Mouse (Mus musculus) right cerebral cortex, adult 18-20 months (tissue): ENCODE measurements around the gene Txn2.

Source experiments
- DNase-seq: peaks from one replicate; pipeline ENCODE4 v3.0.0; 2022; ENCODE audit warnings: mixed read lengths

Gene Txn2

DNA sequence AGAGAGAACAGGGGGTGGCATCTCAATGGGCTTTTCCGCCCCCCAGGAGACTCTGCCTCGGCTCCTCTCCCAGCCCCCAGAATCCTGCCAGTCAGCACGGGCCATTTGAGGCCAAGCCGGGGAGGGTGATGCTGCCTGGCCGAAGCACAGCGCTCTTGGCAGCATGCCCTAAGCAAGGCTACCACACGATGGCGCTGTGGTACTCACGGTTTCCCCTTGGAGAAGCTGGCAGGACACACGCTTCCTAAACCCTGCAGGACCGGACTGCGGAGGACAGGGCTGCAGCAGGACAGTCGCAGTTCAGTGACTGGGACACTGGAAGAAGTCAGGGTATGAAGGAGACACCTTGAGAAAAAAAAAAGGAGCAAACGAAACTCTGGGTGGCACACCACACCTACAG lies 5.0 kb upstream of the Txn2 start:
- DNase-seq: peak; percentile 97

DNA sequence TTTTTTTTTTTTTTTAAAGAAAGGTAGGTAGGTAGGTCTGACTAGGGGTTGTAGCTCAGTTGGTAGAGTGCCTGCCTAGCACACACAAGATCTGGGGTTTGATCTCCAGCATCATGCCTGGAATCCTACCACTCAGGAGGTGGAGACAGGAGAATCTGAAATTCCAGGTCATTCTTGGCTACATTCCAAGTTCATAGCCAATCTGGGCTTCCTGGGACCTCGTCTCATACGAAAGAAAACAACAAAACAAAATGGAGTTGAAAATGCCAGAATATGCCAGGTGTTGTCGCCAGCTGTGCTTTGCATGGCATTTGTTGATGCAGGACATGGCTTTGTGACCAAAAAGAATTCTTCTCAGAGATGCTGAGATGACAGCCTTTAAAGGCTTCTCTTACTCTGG lies 4.4 kb upstream of the Txn2 start:
- no peak for DNase-seq

DNA sequence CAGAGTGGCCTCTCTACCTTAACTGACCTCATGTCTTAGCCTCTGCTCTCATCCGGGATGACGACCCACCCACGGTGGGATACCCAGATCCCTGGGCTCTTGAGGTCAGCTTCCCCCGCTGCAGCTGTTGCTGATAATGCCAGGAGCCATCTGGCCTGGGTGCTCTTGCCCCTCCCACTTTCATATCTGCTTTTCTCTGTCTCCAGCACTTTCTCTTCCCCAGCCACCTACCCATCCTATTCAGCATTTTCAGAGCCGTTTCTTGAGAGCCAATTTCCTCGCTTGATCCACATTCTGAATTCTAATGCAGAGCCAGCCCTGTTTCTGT lies 2.8 kb upstream of the Txn2 start:
- no peak for DNase-seq

DNA sequence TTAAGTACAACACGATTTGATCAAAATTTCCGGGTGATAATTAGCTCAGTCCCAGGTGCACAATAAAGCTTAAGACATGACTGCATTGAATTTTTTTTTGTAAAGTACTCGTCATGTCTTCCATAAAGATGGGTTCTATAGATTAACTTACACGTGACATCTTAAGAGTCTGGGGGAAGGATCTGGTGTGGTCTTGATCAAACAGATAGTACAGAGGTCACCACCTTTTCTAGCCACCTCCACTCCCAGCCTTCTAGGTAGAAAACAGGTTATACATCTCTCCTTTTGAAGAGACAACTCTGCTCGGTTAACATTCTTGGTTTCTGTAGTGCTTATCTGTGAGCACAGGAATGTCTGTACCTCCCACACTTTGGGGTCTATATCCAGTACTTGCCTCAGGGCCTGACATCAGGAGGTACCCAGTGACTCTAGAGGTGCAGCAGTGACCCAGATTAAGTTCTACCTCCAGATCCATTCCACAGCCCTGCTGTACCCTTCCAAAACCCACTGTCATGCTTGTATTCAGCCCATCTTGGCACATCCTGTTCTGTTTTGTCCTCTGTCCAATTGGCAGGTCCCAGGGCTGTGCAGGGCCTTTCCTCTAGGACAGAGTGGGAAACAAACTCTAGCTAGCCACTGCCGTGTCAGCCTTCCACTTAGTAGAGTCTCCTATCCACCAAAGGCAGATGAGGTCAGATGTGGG lies 2.3 kb upstream of the Txn2 start:
- DNase-seq: no peak

DNA sequence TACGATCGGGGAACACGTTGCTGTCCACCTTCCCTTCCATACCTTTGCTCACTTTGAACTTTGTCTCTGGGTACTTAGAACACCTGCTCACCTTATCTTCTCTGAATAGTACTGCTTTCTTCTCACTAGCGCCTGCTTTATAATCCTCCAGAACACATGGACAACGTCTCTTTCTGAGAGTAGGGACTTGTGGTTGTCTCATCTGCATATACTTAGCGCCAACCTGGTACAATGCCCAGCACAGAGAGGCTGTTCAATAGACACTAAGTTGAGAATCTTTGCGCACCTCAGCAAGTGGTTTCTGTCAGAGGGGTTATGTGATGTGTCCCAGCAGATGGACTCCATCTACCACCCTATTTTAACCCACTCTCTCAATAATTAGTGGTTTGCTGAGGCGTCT lies 998 bp upstream of the Txn2 start:
- DNase-seq: no peak

DNA sequence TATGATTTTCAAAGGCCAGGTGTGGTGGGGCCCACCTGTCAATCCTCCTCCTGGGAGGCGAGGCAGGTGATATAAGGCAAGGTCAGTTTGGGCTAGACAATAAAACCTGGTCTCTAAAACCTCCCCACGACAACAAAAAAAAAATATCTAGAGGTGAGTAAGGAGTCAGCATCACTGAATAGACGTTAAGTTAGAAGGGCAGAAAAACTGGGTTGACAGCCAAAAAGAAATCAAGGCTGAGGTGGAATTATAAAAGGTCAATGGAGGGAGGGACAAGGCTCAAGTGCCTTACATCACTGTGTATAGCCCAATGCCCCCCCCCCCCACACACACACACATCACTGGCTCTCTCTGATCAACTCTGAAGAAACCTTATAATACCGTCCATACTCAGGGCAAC lies 715 bp downstream of the Txn2 start:
- DNase-seq: no peak

DNA sequence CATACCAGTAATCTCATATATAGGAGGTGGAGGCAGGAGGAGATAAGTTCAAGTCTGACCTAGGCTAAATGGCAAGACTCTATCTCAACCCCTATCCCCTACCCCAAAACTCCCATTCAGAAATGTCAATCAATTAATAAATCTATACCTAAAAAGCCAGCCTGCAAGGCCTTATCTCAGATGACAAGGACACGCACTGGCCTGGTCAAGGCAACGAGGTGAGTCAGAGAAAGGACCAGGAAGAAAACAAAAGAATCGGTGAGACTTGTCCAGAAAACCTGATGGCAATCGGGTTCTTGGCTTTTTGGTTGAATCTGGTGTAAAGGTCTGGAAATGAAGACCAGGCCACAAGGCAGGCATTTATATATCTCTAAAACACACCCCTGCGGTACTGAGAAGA lies 1.9 kb downstream of the Txn2 start:
- DNase-seq: no peak

DNA sequence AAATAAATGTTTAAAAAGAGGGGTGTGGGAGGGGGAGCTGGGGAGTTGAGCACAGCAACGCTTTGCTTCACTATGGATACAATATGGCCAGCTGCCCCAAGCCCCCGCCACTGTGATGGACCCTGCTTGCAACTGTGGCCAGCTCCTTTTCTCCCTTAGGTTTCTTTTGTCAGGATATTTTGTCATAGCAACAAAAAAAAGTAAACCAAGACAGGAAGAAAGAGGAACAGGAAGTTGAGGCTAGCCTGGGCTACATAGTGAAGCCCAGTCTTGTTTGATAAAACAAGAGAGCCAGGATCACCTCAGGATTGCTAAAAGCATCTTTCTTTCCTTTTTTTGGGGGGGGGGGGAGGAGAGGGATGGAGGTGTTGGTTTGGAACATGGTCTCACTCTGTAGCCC lies 3.6 kb downstream of the Txn2 start:
- no peak for DNase-seq

DNA sequence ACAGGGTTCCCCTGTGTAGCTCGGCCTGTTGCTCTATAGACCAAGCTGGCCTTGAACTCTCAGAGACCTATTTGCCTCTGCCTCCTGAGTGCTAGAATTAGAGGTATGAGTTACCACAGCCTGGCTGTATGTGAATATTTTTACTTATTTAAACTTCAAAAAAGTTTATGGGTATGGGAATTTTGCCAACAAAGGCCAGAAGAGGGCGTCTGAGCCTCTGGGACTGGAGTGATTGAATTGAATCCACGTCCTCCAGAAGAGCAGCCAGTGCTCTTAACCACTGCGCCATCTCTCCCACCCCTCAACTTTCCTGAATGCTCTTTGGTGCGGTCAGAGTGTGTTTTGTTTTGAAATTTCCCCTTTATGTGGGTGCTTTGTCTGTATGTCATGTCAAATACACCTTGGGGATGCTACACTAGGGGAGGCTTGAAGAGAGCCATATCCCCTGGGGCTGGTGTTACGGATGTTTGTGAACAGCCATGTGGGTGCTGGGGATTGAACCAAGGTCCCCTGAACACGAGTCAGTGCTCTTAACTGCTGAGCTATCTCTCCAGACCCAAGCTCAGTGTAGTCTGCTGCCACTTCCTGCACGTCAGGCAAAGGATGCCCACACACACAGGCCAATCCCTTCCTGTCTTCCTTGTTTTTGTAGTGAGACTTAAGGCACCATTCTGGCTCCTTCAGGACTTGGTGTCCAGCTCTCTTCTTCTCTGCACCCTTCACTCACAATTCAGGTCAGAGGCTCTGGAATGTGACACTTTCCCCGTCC lies 5.4 kb downstream of the Txn2 start:
- no peak for DNase-seq

DNA sequence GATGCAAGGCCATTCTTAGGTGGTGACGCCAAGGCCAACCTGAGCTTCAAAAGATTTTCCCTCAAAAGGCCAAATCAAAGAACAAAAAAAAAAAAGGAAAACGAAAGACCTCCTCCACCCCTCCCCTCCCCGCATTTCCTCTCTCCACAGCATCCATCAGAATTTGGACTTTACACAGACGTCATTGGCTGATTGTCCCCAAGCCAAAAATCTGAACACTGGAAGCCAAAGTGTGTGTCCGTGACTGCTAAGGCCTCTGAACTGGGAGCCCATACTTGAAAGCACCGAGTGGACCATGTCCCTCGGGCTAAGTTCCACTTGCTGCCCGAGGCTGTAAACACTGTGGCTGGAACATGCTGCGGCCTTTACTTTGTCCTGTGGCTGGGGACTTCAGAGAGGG lies 6.1 kb downstream of the Txn2 start:
- no peak for DNase-seq

DNA sequence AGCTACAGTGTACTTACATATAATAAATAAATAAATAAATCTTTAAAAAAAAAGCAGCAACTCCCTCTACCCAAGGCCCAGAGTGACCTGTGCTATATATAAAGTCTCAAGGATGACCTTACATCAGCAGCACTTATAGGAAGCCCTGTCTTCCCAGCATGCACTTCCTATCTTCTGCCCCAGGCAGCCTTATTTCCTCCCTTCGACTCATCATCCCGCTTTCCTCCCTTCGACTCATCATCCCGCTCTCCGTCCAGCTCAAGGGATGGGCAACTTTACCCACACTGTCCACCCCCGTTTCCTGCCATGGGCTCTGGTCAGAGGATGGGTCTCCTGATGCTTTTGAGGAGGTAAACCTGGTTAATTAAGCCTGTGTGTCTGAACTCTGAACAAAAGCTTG lies 7.2 kb downstream of the Txn2 start:
- no peak for DNase-seq

DNA sequence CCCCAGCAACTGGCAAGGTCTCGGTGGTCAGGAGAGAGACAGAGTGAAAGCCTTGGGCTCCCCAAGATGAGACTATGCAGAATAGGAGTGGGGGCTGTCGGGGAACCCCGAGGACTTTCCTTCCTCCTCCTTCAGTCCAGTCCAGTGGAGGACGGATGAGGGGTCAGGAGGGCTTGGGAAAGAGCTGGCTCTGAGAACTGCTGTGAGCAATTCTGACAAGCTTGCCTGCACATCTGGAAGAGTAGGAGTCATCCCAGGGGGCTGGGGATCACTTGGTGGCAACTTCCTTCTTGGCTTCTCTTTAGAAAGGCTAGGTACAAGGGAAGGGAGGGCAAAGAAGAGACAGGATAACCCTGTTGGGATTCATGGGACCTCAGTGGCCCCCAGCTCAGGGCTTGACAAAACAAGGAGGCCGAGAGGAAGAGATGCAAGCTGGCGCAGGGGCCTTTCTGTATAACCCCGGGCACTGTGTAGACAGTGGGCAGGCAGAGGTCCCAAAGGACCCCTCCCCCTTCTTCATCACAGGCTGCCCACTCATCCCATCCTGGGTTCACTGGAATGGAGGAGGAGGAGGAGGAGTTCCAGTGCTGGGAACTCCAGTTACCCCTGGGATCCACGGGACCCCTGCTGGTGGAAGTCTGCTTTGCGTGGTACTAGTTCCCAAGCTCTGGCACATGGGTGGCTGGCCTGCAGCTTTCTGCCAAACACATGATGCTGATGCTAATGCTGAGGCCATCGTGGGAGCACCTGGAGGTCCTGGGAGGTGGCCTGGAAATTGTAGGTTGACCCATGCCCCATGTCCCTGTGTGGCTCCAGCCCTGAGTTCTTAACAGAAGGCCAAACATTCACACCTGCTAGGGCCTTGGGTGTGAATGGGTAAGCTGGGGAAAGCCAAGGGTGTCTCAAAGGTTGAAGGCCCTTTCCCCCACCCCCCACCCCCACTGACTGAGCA lies 8.0 kb downstream of the Txn2 start:
- DNase-seq: no peak

DNA sequence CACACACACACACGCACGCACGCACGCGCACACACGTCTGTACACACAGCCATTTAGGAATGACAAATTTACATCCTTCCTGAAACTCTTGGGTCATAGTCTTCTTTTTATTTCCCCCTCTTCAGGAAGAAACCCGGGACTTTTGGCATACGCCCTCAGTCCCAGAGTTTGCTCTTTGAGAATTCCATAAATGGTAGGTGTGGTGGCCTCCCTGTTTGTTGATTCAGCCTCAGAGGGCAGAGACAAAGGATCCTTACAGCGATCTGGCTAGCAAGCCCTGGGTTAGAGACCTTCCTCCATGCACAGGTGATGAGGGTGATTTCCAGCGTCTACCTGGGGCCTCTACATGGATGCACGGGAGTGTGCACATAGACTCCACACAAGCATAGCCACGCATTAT lies 9.4 kb downstream of the Txn2 start:
- DNase-seq: no peak

DNA sequence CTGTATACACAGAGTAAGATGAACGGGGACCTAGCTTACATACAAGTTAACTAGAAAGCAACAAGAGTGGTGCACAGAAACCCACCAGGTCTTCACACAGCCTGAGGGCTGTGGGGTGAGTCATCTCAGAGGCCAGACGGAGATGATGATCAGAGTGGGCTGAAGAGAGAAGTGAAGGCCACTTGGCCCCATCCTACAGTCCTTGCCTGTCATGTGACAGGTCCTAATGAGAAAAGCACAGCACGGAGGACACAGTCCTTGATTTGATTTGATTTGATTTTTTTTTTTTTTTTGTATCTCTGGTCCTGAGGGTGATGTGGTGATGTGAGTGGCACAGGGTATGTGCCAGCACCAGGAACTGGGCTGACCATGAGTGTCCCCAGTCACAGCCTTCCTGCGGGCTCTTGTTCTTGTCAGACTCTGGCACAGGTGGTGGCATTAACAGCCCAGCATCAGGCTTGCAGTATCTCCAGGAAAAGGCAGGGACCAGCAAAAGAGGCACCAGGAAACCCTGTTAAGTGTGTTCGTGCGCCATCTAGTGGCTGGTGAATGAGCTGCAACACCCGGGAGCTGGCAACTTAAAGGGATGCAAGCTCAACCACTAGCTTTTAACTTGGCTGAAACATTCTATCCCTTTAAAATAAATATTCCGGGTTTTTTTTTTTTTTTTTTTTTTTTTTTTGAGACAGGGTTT lies 11.8 kb downstream of the Txn2 start:
- peak; percentile 89 for DNase-seq

DNA sequence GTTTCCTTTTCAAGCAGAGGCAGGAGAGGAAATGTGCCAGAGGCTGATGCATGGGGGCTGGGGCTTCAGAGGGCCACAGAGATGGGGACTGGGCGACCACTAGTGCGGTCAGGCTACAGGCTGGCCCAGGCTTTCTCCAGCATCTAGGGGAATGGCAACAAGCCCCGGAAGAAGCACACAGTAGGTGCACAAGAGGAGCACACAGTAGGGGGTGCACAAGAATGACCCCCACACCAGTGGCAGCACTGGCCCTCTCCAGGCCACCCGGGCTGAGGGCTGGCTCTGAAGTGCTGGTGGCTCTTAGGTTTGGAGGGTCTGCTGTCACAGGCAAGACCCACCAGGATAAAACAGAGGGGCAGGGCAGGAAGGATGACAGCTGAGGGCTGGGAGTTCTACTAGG lies 13.5 kb downstream of the Txn2 start:
- DNase-seq: no peak

DNA sequence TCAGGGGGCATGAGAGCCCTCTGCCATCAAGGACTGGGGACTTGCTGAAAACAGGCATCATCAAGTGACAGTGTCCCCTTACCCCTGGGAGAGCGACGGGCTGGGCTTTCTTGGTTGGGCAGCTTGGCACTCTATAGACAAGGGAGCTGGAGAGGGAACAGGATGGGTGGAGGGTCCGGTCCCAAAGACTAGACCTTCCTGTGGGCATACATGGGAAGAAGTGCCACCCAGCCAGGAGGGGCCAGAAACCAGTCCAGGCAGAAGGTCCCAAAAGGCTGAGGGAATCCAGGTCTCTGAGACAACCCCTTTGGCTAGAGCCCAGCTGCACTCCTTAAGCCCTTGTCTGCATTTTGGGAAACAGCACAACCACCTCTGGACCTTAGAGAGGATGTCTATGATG lies 14.3 kb downstream of the Txn2 start:
- no peak for DNase-seq

DNA sequence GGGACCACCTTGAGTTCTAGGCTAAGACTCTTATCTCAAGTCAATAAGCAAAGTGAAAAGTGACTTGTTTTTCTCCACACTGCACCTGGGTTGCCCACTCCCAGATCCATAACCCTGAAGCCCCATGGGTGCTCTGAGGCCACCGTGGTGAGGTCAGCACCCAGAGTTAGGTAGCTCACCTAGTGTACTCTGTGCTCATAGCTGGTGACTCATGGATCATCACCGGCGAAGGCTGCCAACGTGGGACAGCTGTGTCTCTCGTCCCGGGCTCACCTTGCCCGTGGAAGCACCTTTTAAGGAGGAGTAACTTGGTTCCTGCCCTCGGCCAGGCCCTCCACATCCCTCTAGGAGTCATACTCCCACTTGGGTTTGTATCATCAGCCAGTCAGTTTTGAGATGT lies 15.8 kb downstream of the Txn2 start:
- no peak for DNase-seq

DNA sequence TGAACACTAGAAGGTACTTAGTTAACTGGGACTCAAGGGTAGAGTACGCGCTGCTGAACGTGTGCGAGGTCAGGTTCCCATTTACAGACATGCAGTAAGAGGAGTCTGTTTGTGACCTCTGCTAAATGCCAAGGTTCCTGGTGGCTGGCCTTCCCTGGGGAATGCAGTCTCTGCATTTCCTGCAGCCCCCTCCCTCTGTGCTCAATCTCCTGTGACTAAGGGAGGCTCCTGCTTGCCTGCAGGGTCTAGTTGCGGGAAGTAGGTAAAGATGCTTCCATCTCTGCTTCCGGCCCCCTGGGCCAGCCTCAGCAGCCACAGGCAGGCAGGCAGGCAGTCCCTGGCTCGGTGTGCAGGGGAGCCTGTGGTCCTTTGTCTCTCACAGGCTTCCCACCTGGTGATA lies 16.2 kb downstream of the Txn2 start:
- DNase-seq: no peak

DNA sequence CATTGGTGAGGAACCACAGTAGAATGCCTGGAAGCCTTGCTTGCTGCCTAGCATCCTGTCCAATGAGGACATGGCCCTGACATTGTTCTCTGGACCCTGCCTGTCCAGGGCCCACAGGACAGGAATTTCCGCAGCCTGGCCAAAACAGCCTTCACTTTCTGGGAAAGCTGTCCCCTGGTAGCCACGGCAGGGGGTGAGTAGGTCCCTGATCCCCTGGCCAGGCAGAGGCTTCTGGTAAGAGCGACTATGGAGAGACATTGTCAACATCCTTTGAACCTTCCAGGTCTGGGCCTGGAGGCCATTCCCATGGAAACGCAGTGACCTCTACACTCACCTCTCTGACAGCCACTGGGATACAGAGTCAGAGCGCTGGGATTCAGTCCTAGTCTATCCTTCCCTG lies 16.8 kb downstream of the Txn2 start:
- no peak for DNase-seq

DNA sequence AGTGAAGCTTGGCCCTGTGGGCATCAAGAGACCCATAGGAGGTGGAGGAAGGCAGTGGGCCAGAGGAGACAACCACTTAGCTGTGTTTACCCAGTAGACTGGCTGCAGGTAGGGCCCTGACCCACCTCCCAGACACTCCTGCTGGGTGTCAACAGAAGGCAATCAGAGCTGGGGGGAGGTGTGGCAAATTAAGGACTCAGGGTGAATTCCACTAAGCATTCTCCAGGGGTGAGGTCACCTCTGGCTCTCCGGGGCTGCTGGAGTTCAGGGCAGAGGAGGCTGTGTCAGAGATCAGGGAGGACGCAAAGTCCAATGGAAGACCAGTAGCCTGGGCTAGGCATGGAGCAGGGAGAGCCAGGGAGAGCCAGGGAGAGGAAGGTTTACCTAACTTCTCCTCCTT lies 17.7 kb downstream of the Txn2 start:
- no peak for DNase-seq

DNA sequence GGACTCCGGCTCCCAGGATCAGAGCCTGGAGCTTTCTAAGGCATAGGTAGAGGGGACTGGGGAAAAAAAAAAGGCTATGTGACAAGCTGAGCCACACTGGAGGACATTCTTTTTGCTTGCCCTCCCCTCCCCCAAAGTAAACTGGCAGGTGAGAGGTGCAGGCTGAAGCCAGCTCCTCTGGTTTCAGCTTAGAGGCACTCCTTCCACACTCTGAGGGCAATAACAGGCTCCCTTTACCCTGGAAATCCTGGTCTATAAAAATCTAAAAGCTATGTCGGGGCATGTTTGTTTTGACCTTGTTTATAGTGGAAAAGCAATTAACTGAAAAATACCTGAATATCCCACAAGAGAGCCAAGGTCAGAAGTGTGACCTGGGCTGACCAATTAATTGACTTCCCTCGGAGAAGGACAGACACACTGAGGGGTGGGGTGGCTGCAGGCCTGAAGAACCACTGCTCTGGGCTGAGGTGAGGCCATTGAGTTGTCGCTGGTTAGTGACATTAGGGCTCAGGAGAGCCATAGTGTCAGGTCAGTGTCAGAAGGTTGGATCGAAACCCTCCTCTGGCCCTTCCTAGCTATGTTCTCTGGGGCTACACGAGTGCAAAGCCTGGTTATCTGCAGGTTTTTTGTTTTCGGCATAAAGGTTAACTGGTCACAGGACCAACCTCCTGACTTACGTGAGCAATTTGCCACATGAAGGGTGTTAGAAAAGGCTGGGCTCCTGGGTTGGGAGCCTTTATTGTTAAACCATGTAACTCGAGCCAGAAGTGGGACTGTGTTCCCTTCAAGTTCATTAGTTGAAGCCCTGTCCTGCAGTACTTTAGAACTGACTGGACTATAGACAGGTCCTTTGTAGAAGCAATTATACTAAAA lies 20.9 kb downstream of the Txn2 start:
- no peak for DNase-seq

DNA sequence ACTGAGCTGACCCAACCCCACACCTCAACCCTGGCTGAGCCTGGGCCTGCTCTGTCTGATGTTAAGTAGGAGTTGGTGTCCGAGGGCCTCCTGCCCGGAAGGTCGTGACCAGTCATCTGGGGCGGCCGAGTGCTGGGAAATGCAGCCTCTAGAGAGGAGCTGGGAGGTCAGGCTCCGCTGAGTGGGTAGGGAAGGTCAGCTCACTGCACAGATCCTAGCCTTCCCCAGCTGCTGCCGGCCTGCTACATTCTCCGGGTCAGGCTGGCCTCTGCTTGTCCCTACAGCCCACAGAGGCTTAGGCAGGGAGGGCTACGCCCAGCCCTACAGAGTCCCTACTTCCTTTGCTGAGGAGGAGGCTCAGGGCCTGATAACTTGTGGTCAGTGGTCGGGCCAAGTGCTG lies 22.3 kb downstream of the Txn2 start:
- DNase-seq: no peak
